Mouse (Mus musculus) ES-E14 (cell line): ENCODE results near the gene App. TPM values are rescaled to one million over a fixed set of nuclear protein-coding genes. Genes with fewer than 3 reads are reported as not detected.

Experiments used
- DNase-seq: peaks from one replicate; pipeline ENCODE4 v3.0.0-alpha.2; 2013; ENCODE audit warnings: low read depth, low spot score
- H3K27ac ChIP-seq: 2 replicates; pipeline ENCODE4 v1.5.1; 2012; ENCODE audit warnings: low read depth, mild to moderate bottlenecking, low read length, moderate library complexity, mixed read lengths; ENCODE audit not compliant: poor library complexity, insufficient read depth, severe bottlenecking
- H3K36me3 ChIP-seq: 2 replicates; pipeline ENCODE4 v1.6.1; 2012; ENCODE audit warnings: mild to moderate bottlenecking, low read length, moderate library complexity, mixed read lengths; ENCODE audit not compliant: control insufficient read depth, poor library complexity, insufficient read depth, severe bottlenecking
- H3K4me1 ChIP-seq, 2 experiments: fragments of 150-350 bp in 1 of 2; sonication (generic) in 1 of 2; 2 replicates each; pipeline ENCODE4 v1.6.1; 2012; ENCODE audit warnings: low read length in 2 of 2, mild to moderate bottlenecking in 1 of 2, mixed read lengths in 1 of 2; ENCODE audit not compliant: control insufficient read depth in 2 of 2, insufficient read depth in 2 of 2, poor library complexity in 1 of 2
- H3K4me3 ChIP-seq, 2 experiments: fragments of 150-350 bp in 1 of 2; sonication (generic) in 1 of 2; 2 replicates each; pipeline ENCODE4 v1.5.1; 2012; ENCODE audit warnings: low read length in 2 of 2, low read depth in 1 of 2, mild to moderate bottlenecking in 1 of 2, mixed read lengths in 1 of 2; ENCODE audit not compliant: insufficient read depth in 1 of 2, poor library complexity in 1 of 2, severe bottlenecking in 1 of 2
- H3K9ac ChIP-seq: 2 replicates; pipeline ENCODE4 v1.6.1; 2012; ENCODE audit warnings: low read depth, mild to moderate bottlenecking, low read length, mixed read lengths; ENCODE audit not compliant: poor library complexity, insufficient read depth, severe bottlenecking
- H3K9me3 ChIP-seq: fragments of 150-350 bp; sonication (generic); 2 replicates; pipeline ENCODE4 v1.6.1; 2012; ENCODE audit warnings: low read depth, mild to moderate bottlenecking, low read length; ENCODE audit not compliant: control insufficient read depth, insufficient read depth
- CHD2 ChIP-seq: IDR thresholded peaks from 2 replicates; pipeline ENCODE4 v1.6.1; 2014; ENCODE audit warnings: mild to moderate bottlenecking, low read depth, low read length, inconsistent platforms
- HCFC1 ChIP-seq: IDR thresholded peaks from 2 replicates; pipeline ENCODE4 v1.6.1; 2012; ENCODE audit warnings: low read length, inconsistent platforms, borderline replicate concordance; ENCODE audit not compliant: insufficient read depth
- MAFK ChIP-seq: IDR thresholded peaks from 2 replicates; pipeline ENCODE4 v1.6.1; 2014; ENCODE audit warnings: mild to moderate bottlenecking, low read depth, low read length, inconsistent platforms; ENCODE audit not compliant: insufficient read depth
- ZC3H11A ChIP-seq: IDR thresholded peaks from 2 replicates; pipeline ENCODE4 v1.6.1; 2012; ENCODE audit warnings: low read depth, mild to moderate bottlenecking, inconsistent platforms, low read length, borderline replicate concordance
- ZNF384 ChIP-seq: IDR thresholded peaks from 2 replicates; pipeline ENCODE4 v1.6.1; 2012; ENCODE audit warnings: low read depth, low read length, inconsistent platforms
- in situ Hi-C, 2 experiments: fragments of 600-800 bp; cut with MboI; formaldehyde crosslinking; loops; one replicate each; pipeline ENCODE4 v1.15.1; 2025; ENCODE audit warnings: low sequenced_read_pairs in 2 of 2, inconsistent platforms in 1 of 2; ENCODE audit not compliant: unreplicated experiment in 2 of 2
- total RNA-seq: library from RNA; depleted of rRNA; stranded (reverse); fragments of 300-350 nt; gene quantifications from 2 replicates; pipeline ENCODE4 v1.2.3, GENCODE M21; 2012

The App gene
- total RNA-seq, 1 experiment: 52.4 TPM

DNA sequence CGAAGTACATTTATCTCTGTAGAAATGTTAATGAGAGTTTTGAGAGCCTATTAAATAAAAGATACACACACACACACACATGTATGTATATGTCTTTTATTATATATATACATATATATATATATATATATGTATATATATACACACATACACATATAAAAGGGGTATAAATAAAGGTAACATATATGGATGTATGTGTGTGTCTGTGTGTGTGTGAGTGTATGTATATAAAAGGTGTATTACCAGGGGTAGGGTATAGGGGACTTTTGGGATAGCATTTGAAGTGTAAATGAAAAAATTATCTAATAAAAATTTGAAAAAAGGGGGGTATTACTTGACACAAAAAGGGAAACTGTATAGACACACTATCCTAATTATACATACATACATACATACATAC is 217.7 kb downstream of the App start:
- TF ChIP-seq CHD2 (no peak), MAFK (no peak), HCFC1 (no peak), ZNF384 (no peak), ZC3H11A (no peak)
- H3K9ac ChIP-seq: no peak overlapping the region
- no peak overlapping the region for H3K4me3 ChIP-seq
- no peaks in the 10 kb centered on the region for H3K36me3 ChIP-seq
- in situ Hi-C loops: no loop called here
- H3K27ac ChIP-seq: no peak overlapping the region
- H3K4me1 ChIP-seq: no peaks in the 10 kb centered on the region
- no peaks in the 10 kb centered on the region for H3K9me3 ChIP-seq
- no peak for DNase-seq

DNA sequence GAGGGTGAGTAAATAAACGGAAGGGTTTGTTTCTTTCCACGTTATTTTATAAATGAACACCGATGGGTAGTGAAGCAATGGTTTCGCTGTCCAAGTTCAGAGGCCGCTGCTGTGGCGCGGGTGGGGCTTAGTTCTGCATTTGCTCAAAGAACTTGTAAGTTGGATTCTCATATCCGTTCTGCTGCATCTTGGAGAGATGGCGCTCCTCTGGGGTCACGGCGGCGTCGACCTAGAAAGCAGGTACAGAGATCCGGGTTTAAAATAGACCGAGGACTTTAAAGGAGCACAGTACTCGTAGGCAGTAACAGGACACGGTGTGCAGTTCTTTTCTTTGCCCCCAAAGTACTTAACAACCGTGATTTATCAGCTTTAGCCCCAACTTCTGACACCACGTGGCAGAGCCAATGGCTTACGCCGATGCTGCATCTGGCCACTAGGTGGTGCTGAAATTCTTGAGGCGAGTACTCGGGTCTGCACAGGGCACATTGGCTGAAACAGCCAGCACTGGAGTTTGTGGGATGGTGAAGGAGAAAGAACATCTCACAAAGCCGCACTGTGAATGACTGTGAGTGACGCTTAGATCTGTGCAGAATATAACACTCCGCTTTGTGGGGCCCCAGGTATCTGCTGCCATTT is 218.2 kb downstream of the App start:
- in situ Hi-C loops: no loop called here
- no peaks in the 10 kb centered on the region for H3K36me3 ChIP-seq
- H3K4me1 ChIP-seq: no peaks in the 10 kb centered on the region
- no peak for TF ChIP-seq MAFK
- TF ChIP-seq ZC3H11A: peak; percentile 79; the same call in 1 of the 2 replicates
- TF ChIP-seq CHD2: no peak
- TF ChIP-seq ZNF384: no peak
- peak overlapping the region; percentile 62; the same call in 1 of the 2 replicates for H3K9ac ChIP-seq
- H3K4me3 ChIP-seq: peak overlapping the region in 1 of 2 experiments; percentile 49; a peak in 2 of 4 replicates
- no peaks in the 10 kb centered on the region for H3K9me3 ChIP-seq
- no peak overlapping the region for H3K27ac ChIP-seq
- peak; percentile 79 for DNase-seq

DNA sequence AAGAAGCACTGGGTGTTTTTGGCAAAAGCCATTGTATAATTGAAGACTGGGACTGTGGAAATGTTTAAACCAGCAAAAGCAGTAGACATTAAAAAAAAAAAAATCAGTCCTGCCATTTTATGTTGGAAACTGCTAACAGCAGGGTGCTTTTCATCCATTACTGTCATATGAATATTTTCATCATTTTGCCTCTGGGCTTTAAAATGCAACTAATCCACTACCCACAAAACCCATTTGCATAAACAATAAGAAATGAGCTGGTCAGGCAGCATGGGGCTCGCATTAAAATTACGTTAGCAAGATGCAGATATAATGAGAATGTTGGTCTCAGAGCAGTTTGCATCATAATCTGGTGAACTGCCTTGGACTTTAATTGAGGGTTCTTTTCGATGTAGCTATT is 242.5 kb downstream of the App start:
- no peak for DNase-seq
- no peaks in the 10 kb centered on the region for H3K36me3 ChIP-seq
- no peak for TF ChIP-seq ZNF384
- TF ChIP-seq CHD2: no peak
- TF ChIP-seq HCFC1: no peak
- TF ChIP-seq ZC3H11A: no peak
- no peak for TF ChIP-seq MAFK
- H3K27ac ChIP-seq: no peak overlapping the region
- no peak overlapping the region for H3K4me3 ChIP-seq
- no peak overlapping the region for H3K9ac ChIP-seq
- no peaks in the 10 kb centered on the region for H3K4me1 ChIP-seq
- no peaks in the 10 kb centered on the region for H3K9me3 ChIP-seq
- in situ Hi-C loops: no loop called here

DNA sequence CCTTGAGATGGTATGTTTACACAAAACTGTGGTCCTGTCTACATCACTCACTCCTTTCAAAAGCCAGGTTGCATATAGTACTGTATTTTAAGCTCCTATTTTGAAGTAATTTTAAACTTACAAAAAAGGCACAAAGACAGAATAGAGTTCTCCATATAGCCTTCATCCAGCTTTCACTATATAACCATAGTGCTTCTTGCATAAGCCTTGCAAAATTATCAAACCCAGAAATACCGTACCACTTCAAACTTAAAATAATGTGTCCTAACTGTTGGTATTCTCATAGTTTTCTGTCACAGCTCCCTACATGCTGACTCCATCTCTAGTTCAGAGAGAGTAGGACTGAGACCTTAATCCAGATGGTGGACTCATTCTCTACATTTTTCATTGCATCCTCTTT is 245.7 kb downstream of the App start:
- no peak for DNase-seq
- in situ Hi-C loops: no loop called here
- Histone ChIP-seq H3K27ac (no peak overlapping the region), H3K4me1 (no peaks in the 10 kb centered on the region), H3K36me3 (no peaks in the 10 kb centered on the region), H3K9ac (no peak overlapping the region), H3K4me3 (no peak overlapping the region), H3K9me3 (no peaks in the 10 kb centered on the region)
- no peak for TF ChIP-seq MAFK
- no peak for TF ChIP-seq HCFC1
- TF ChIP-seq ZC3H11A: no peak
- TF ChIP-seq CHD2: no peak
- TF ChIP-seq ZNF384: no peak
